Mouse (Mus musculus) limb, embryonic 11.5 days (tissue): ENCODE measurements around the gene Creb3l1. TPM values are rescaled to one million over a fixed set of nuclear protein-coding genes. Genes with fewer than 3 reads are reported as not detected.

ENCODE experiments used
- ATAC-seq: fragments of 200-750 bp; cut with Nextera tagmentation; 2 replicates; pipeline ENCODE4 v1.8.0; 2017; ENCODE audit warnings: low read depth; ENCODE audit not compliant: insufficient number of reproducible peaks, low FRiP score, low TSS enrichment
- DNase-seq: peaks from one replicate; pipeline ENCODE4 v3.0.0-alpha.2; 2015; ENCODE audit warnings: low spot score
- H3K27ac ChIP-seq: fragments of 300-500 bp; sonication (generic); replicated peaks from 2 replicates; pipeline ENCODE4 v1.5.1; 2014; ENCODE audit warnings: low read depth, mild to moderate bottlenecking, low read length
- H3K27me3 ChIP-seq: fragments of 300-500 bp; sonication (generic); 2 replicates; pipeline ENCODE4 v1.6.1; 2014; ENCODE audit warnings: mild to moderate bottlenecking, low read length, mixed read lengths; ENCODE audit not compliant: control insufficient read depth, insufficient read depth
- H3K36me3 ChIP-seq: fragments of 300-500 bp; sonication (generic); 2 replicates; pipeline ENCODE4 v1.6.1; 2014; ENCODE audit warnings: mild to moderate bottlenecking, low read length, moderate library complexity, mixed read lengths; ENCODE audit not compliant: control insufficient read depth, insufficient read depth
- H3K4me1 ChIP-seq: fragments of 300-500 bp; sonication (generic); 2 replicates; pipeline ENCODE4 v1.6.1; 2014; ENCODE audit warnings: low read length, mixed read lengths; ENCODE audit not compliant: control insufficient read depth, insufficient read depth
- H3K4me2 ChIP-seq: fragments of 300-500 bp; sonication (generic); 2 replicates; pipeline ENCODE4 v1.6.1; 2014; ENCODE audit warnings: low read depth, mild to moderate bottlenecking, moderate library complexity; ENCODE audit not compliant: severe bottlenecking
- H3K4me3 ChIP-seq: fragments of 300-500 bp; sonication (generic); 2 replicates; pipeline ENCODE4 v1.5.1; 2014; ENCODE audit warnings: low read depth, low read length
- H3K9ac ChIP-seq: fragments of 300-500 bp; sonication (generic); 2 replicates; pipeline ENCODE4 v1.6.1; 2014; ENCODE audit warnings: mild to moderate bottlenecking, low read length
- H3K9me3 ChIP-seq: fragments of 300-500 bp; sonication (generic); 2 replicates; pipeline ENCODE4 v1.6.1; 2016; ENCODE audit warnings: low read length; ENCODE audit not compliant: control insufficient read depth
- WGBS: fragments of 180-500 bp; shearing (Covaris S2); extraction: QIAGEN DNeasy Blood & Tissue Kit; methylation state at CpG from one replicate; pipeline ENCODE4 v1.1.7; 2014; 5-methylcytosine and 5-hydroxymethylcytosine counted together
- polyA plus RNA-seq: library from polyadenylated mRNA; unstranded; fragments of >200 nt; fragmentation: Nextera tagmentation; extraction: Ambion mirVana; gene quantifications from 2 replicates; pipeline ENCODE4 v1.2.1, GENCODE M21; 2014

The Creb3l1 gene
- polyA plus RNA-seq, result 0.85 and 1.3 TPM in 2 replicates

GRCm38 (mm10) chr2:92024274-92024672, at the start of gene Creb3l1:
TSS of gene Creb3l1 (minus strand) at chr2:92024502.
- peak; percentile 72 for DNase-seq
- Histone ChIP-seq H3K27ac (no peak within 1 kb of the TSS), H3K9me3 (no peaks in the 10 kb centered on the region), H3K36me3 (no peaks in the 10 kb centered on the region), H3K4me2 (peak within 1 kb of the TSS; percentile 98), H3K27me3 (peaks cover 18% of the 10 kb centered on the region), H3K4me1 (peaks cover 2% of the 10 kb centered on the region; the same call in 1 of the 2 replicates), H3K9ac (peak within 1 kb of the TSS; percentile 45), H3K4me3 (peak within 1 kb of the TSS; percentile 66)
- 0% methylated on average over 19 of the region's 27 CpGs for WGBS
- ATAC-seq, result peak; percentile 44; the same call in 1 of the 2 replicates

GRCm38 (mm10) chr2:92071143-92071542, 46.8 kb upstream of the Creb3l1 start:
- WGBS, result 79% methylated on average over 4 of the region's 4 CpGs
- no peak for ATAC-seq
- Histone ChIP-seq H3K4me2 (no peak overlapping the region), H3K9me3 (no peaks in the 10 kb centered on the region), H3K9ac (no peak overlapping the region), H3K27me3 (no peaks in the 10 kb centered on the region), H3K27ac (no peak overlapping the region), H3K36me3 (no peaks in the 10 kb centered on the region), H3K4me1 (no peaks in the 10 kb centered on the region), H3K4me3 (no peak overlapping the region)
- no peak for DNase-seq

GRCm38 (mm10) chr2:92069630-92070029, 45.3 kb upstream of the Creb3l1 start:
- no peak for ATAC-seq
- H3K4me3 ChIP-seq, result no peak overlapping the region
- no peak overlapping the region for H3K27ac ChIP-seq
- H3K4me1 ChIP-seq, result no peaks in the 10 kb centered on the region
- DNase-seq, result no peak
- H3K27me3 ChIP-seq, result no peaks in the 10 kb centered on the region
- no peaks in the 10 kb centered on the region for H3K36me3 ChIP-seq
- 68% methylated on average over 5 of the region's 5 CpGs for WGBS
- no peaks in the 10 kb centered on the region for H3K9me3 ChIP-seq
- no peak overlapping the region for H3K9ac ChIP-seq
- no peak overlapping the region for H3K4me2 ChIP-seq

GRCm38 (mm10) chr2:92067600-92067999, 43.3 kb upstream of the Creb3l1 start:
- H3K9me3 ChIP-seq, result no peaks in the 10 kb centered on the region
- no peak overlapping the region for H3K4me2 ChIP-seq
- DNase-seq, result no peak
- 81% methylated on average over 3 of the region's 3 CpGs for WGBS
- ATAC-seq, result no peak
- H3K27me3 ChIP-seq, result no peaks in the 10 kb centered on the region
- H3K4me3 ChIP-seq, result no peak overlapping the region
- no peak overlapping the region for H3K9ac ChIP-seq
- no peaks in the 10 kb centered on the region for H3K36me3 ChIP-seq
- no peak overlapping the region for H3K27ac ChIP-seq
- no peaks in the 10 kb centered on the region for H3K4me1 ChIP-seq

- WGBS, result 69% methylated on average over 1 of the region's 1 CpGs
- no peaks in the 10 kb centered on the region for H3K36me3 ChIP-seq
- H3K4me2 ChIP-seq, result no peak overlapping the region
- H3K4me3 ChIP-seq, result no peak overlapping the region
- ATAC-seq (no peak), DNase-seq (no peak)
- H3K4me1 ChIP-seq, result no peaks in the 10 kb centered on the region
- no peaks in the 10 kb centered on the region for H3K27me3 ChIP-seq
- no peak overlapping the region for H3K27ac ChIP-seq
- no peak overlapping the region for H3K9ac ChIP-seq
- H3K9me3 ChIP-seq, result no peaks in the 10 kb centered on the region
Observed at GRCm38 (mm10) chr2:92066899-92067298, 42.6 kb upstream of the Creb3l1 start.

- H3K4me3 ChIP-seq, result no peak overlapping the region
- 68% methylated on average over 6 of the region's 6 CpGs for whole genome bisulfite sequencing
- H3K4me2 ChIP-seq, result no peak overlapping the region
- ATAC-seq, result no peak
- H3K36me3 ChIP-seq, result no peaks in the 10 kb centered on the region
- no peak for DNase-seq
- no peak overlapping the region for H3K27ac ChIP-seq
- H3K9me3 ChIP-seq, result no peaks in the 10 kb centered on the region
- H3K4me1 ChIP-seq, result no peaks in the 10 kb centered on the region
- no peak overlapping the region for H3K9ac ChIP-seq
- H3K27me3 ChIP-seq, result peaks cover 3% of the 10 kb centered on the region; the same call in 1 of the 2 replicates
Observed at GRCm38 (mm10) chr2:92065938-92066337, 41.6 kb upstream of the Creb3l1 start.

- ATAC-seq (no peak), DNase-seq (no peak)
- Histone ChIP-seq H3K4me3 (no peak overlapping the region), H3K27me3 (peaks cover 5% of the 10 kb centered on the region; the same call in 1 of the 2 replicates), H3K36me3 (no peaks in the 10 kb centered on the region), H3K9ac (no peak overlapping the region), H3K4me1 (no peaks in the 10 kb centered on the region), H3K27ac (no peak overlapping the region), H3K4me2 (no peak overlapping the region), H3K9me3 (no peaks in the 10 kb centered on the region)
- 87% methylated on average over 8 of the region's 8 CpGs for WGBS
Observed at GRCm38 (mm10) chr2:92065269-92065888, 41.1 kb upstream of the Creb3l1 start.

- Histone ChIP-seq H3K27me3 (peaks cover 16% of the 10 kb centered on the region), H3K4me2 (no peak overlapping the region), H3K27ac (no peak overlapping the region), H3K9ac (no peak overlapping the region), H3K36me3 (no peaks in the 10 kb centered on the region), H3K4me3 (no peak overlapping the region), H3K9me3 (no peaks in the 10 kb centered on the region), H3K4me1 (peaks cover 8% of the 10 kb centered on the region)
- no peak for DNase-seq
- WGBS, result 50% methylated on average over 5 of the region's 5 CpGs
- no peak for ATAC-seq
Observed at GRCm38 (mm10) chr2:92063106-92063505, 38.8 kb upstream of the Creb3l1 start.

- no peak overlapping the region for H3K4me3 ChIP-seq
- peaks cover 13% of the 10 kb centered on the region for H3K4me1 ChIP-seq
- no peak overlapping the region for H3K4me2 ChIP-seq
- H3K9me3 ChIP-seq, result no peaks in the 10 kb centered on the region
- no peaks in the 10 kb centered on the region for H3K36me3 ChIP-seq
- WGBS, result 72% methylated on average over 5 of the region's 5 CpGs
- no peak overlapping the region for H3K27ac ChIP-seq
- H3K9ac ChIP-seq, result no peak overlapping the region
- ATAC-seq (no peak), DNase-seq (no peak)
- peaks cover 16% of the 10 kb centered on the region for H3K27me3 ChIP-seq
Observed at GRCm38 (mm10) chr2:92061337-92061736, 37.0 kb upstream of the Creb3l1 start.
